Mouse (Mus musculus) CH12.LX (cell line): Measurements from ENCODE around the gene Emc10. TPM values are rescaled to one million over a fixed set of nuclear protein-coding genes. Genes with fewer than 3 reads are reported as not detected.

Experiments
- DNase-seq: peaks from one replicate; pipeline ENCODE4 v3.0.0-alpha.2; 2013; ENCODE audit errors: extremely low read depth
- H3K27ac ChIP-seq: 2 replicates; pipeline ENCODE4 v1.5.1; 2012; ENCODE audit warnings: low read depth, mild to moderate bottlenecking, control low read depth, moderate library complexity; ENCODE audit not compliant: insufficient read depth
- H3K27me3 ChIP-seq: replicated peaks from 2 replicates; pipeline ENCODE3; 2012; ENCODE audit warnings: inconsistent platforms
- H3K36me3 ChIP-seq, 2 experiments: replicated peaks in 1 of 2; 2 replicates each; pipeline versions ENCODE3 to v1.6.1; 2012; ENCODE audit warnings: inconsistent platforms in 1 of 2, low read length in 1 of 2, mild to moderate bottlenecking in 1 of 2, mixed read lengths in 1 of 2, moderate library complexity in 1 of 2; ENCODE audit not compliant: control insufficient read depth in 1 of 2, insufficient read depth in 1 of 2
- H3K4me1 ChIP-seq, 2 experiments: 2 replicates each; pipeline ENCODE4 v1.6.1; 2012; ENCODE audit warnings: inconsistent platforms in 1 of 2, moderate library complexity in 1 of 2; ENCODE audit not compliant: insufficient read depth in 2 of 2, control insufficient read depth in 1 of 2
- H3K4me2 ChIP-seq: 2 replicates; pipeline ENCODE4 v1.6.1; 2012; ENCODE audit warnings: low read depth, mild to moderate bottlenecking, control low read depth; ENCODE audit not compliant: poor library complexity, insufficient read depth, severe bottlenecking
- H3K4me3 ChIP-seq, 3 experiments: fragments of 150-350 bp in 1 of 3; sonication (generic) in 1 of 3; replicated peaks in 1 of 3; 2 replicates each; pipeline versions ENCODE3 to v1.5.1; 2011 to 2012; ENCODE audit warnings: low read depth in 2 of 3, low read length in 2 of 3, mild to moderate bottlenecking in 2 of 3, moderate library complexity in 2 of 3, control low read depth in 1 of 3, improper control_type of control experiment in 1 of 3, inconsistent platforms in 1 of 3, mixed read lengths in 1 of 3; ENCODE audit not compliant: poor library complexity in 1 of 3
- H3K79me2 ChIP-seq: replicated peaks from 2 replicates; pipeline ENCODE4 v1.6.1; 2012; ENCODE audit warnings: mild to moderate bottlenecking, moderate library complexity; ENCODE audit not compliant: control insufficient read depth, poor library complexity, insufficient read depth, severe bottlenecking; ENCODE audit errors: extremely low read depth
- H3K9ac ChIP-seq: 2 replicates; pipeline ENCODE4 v1.6.1; 2012; ENCODE audit warnings: low read depth, mild to moderate bottlenecking, control low read depth, moderate library complexity; ENCODE audit not compliant: insufficient read depth
- H3K9me3 ChIP-seq: replicated peaks from 2 replicates; pipeline ENCODE3; 2012; ENCODE audit warnings: low read length, inconsistent platforms, mixed read lengths
- BHLHE40 ChIP-seq: IDR thresholded peaks from 2 replicates; pipeline ENCODE4 v1.6.1; 2011; ENCODE audit warnings: mild to moderate bottlenecking, low read depth, low read length, improper control_type of control experiment
- CHD1 ChIP-seq: IDR thresholded peaks from 2 replicates; pipeline ENCODE4 v1.6.1; 2012; ENCODE audit warnings: low read depth, low read length, improper control_type of control experiment, inconsistent platforms
- CHD2 ChIP-seq: IDR thresholded peaks from 2 replicates; pipeline ENCODE4 v1.6.1; 2011; ENCODE audit warnings: low read length, improper control_type of control experiment
- CTCF ChIP-seq, 2 experiments: IDR thresholded peaks in 1 of 2; conservative IDR thresholded peaks in 1 of 2; 2 replicates each; pipeline ENCODE4 v1.5.1; 2011 to 2012; ENCODE audit warnings: low read depth in 2 of 2, low read length in 2 of 2, improper control_type of control experiment in 1 of 2, inconsistent platforms in 1 of 2, mild to moderate bottlenecking in 1 of 2, moderate library complexity in 1 of 2
- E2F4 ChIP-seq: IDR thresholded peaks from 2 replicates; pipeline ENCODE4 v1.6.1; 2011; ENCODE audit warnings: low read depth, low read length, improper control_type of control experiment; ENCODE audit not compliant: insufficient replicate concordance
- ELF1 ChIP-seq: IDR thresholded peaks from 2 replicates; pipeline ENCODE4 v1.6.1; 2014; ENCODE audit warnings: low read depth, mild to moderate bottlenecking, inconsistent platforms, low read length, improper control_type of control experiment
- EP300 ChIP-seq: IDR thresholded peaks from 2 replicates; pipeline ENCODE4 v1.6.1; 2011; ENCODE audit warnings: low read length, improper control_type of control experiment
- ETS1 ChIP-seq: conservative IDR thresholded peaks from 2 replicates; pipeline ENCODE4 v1.6.1; 2012; ENCODE audit warnings: low read depth, mild to moderate bottlenecking, inconsistent platforms, low read length, improper control_type of control experiment, moderate library complexity
- GABPA ChIP-seq: IDR thresholded peaks from 2 replicates; pipeline ENCODE4 v1.6.1; 2012; ENCODE audit warnings: low read depth, low read length, improper control_type of control experiment, inconsistent platforms; ENCODE audit not compliant: insufficient replicate concordance
- HCFC1 ChIP-seq: IDR thresholded peaks from 2 replicates; pipeline ENCODE4 v1.6.1; 2012; ENCODE audit warnings: low read depth, mild to moderate bottlenecking, inconsistent platforms, low read length, improper control_type of control experiment
- IRF4 ChIP-seq: IDR thresholded peaks from 2 replicates; pipeline ENCODE4 v1.6.1; 2014; ENCODE audit warnings: low read depth, mild to moderate bottlenecking, inconsistent platforms, low read length, improper control_type of control experiment
- JUN ChIP-seq: IDR thresholded peaks from 2 replicates; pipeline ENCODE4 v1.6.1; 2011; ENCODE audit warnings: low read depth, mild to moderate bottlenecking, low read length, improper control_type of control experiment, moderate library complexity; ENCODE audit not compliant: insufficient read depth
- JUND ChIP-seq: conservative IDR thresholded peaks from 2 replicates; pipeline ENCODE4 v1.6.1; 2011; ENCODE audit warnings: low read depth, low read length, improper control_type of control experiment
- KAT2A ChIP-seq: IDR thresholded peaks from 2 replicates; pipeline ENCODE4 v1.6.1; 2012; ENCODE audit warnings: low read length, improper control_type of control experiment, inconsistent platforms; ENCODE audit not compliant: insufficient replicate concordance
- MAFK ChIP-seq: IDR thresholded peaks from 2 replicates; pipeline ENCODE4 v1.6.1; 2011; ENCODE audit warnings: low read length, improper control_type of control experiment; ENCODE audit not compliant: insufficient replicate concordance
- MAX ChIP-seq: IDR thresholded peaks from 2 replicates; pipeline ENCODE4 v1.6.1; 2011; ENCODE audit warnings: low read length, improper control_type of control experiment
- MAZ ChIP-seq: IDR thresholded peaks from 2 replicates; pipeline ENCODE4 v1.6.1; 2012; ENCODE audit warnings: low read depth, mild to moderate bottlenecking, inconsistent platforms, low read length, improper control_type of control experiment, moderate library complexity
- MEF2A ChIP-seq: IDR thresholded peaks from 2 replicates; pipeline ENCODE4 v1.6.1; 2014; ENCODE audit warnings: low read depth, mild to moderate bottlenecking, inconsistent platforms, low read length, improper control_type of control experiment, borderline replicate concordance
- MXI1 ChIP-seq: IDR thresholded peaks from 2 replicates; pipeline ENCODE4 v1.6.1; 2011; ENCODE audit warnings: mild to moderate bottlenecking, low read depth, low read length, improper control_type of control experiment
- MYC ChIP-seq: IDR thresholded peaks from 2 replicates; pipeline ENCODE4 v1.6.1; 2011; ENCODE audit warnings: low read depth, mild to moderate bottlenecking, improper control_type of control experiment, low read length
- NELFE ChIP-seq: IDR thresholded peaks from 2 replicates; pipeline ENCODE4 v1.6.1; 2011; ENCODE audit warnings: low read depth, low read length, improper control_type of control experiment
- NRF1 ChIP-seq: IDR thresholded peaks from 2 replicates; pipeline ENCODE4 v1.6.1; 2014; ENCODE audit warnings: low read depth, mild to moderate bottlenecking, inconsistent platforms, low read length, improper control_type of control experiment, moderate library complexity
- PAX5 ChIP-seq: IDR thresholded peaks from 2 replicates; pipeline ENCODE4 v1.6.1; 2012; ENCODE audit warnings: low read length, inconsistent platforms, mixed read lengths
- POLR2A ChIP-seq: IDR thresholded peaks from 2 replicates; pipeline ENCODE4 v1.6.1; 2011; ENCODE audit warnings: low read depth, mild to moderate bottlenecking, improper control_type of control experiment, low read length
- POLR2AphosphoS2 ChIP-seq: IDR thresholded peaks from 2 replicates; pipeline ENCODE4 v1.6.1; 2011; ENCODE audit warnings: low read depth, low read length, improper control_type of control experiment
- RAD21 ChIP-seq: IDR thresholded peaks from 2 replicates; pipeline ENCODE4 v1.6.1; 2011; ENCODE audit warnings: low read depth, mild to moderate bottlenecking, low read length, improper control_type of control experiment, moderate library complexity
- RCOR1 ChIP-seq: conservative IDR thresholded peaks from 2 replicates; pipeline ENCODE4 v1.6.1; 2012; ENCODE audit warnings: low read depth, mild to moderate bottlenecking, inconsistent platforms, low read length, improper control_type of control experiment
- SIN3A ChIP-seq: IDR thresholded peaks from 2 replicates; pipeline ENCODE4 v1.6.1; 2012; ENCODE audit warnings: low read length, improper control_type of control experiment, inconsistent platforms
- SMC3 ChIP-seq: IDR thresholded peaks from 2 replicates; pipeline ENCODE4 v1.6.1; 2011; ENCODE audit warnings: low read depth, low read length, improper control_type of control experiment
- TBP ChIP-seq: conservative IDR thresholded peaks from 2 replicates; pipeline ENCODE4 v1.6.1; 2011; ENCODE audit warnings: low read depth, low read length, improper control_type of control experiment
- TCF12 ChIP-seq: IDR thresholded peaks from 2 replicates; pipeline ENCODE4 v1.6.1; 2014; ENCODE audit warnings: low read depth, mild to moderate bottlenecking, inconsistent platforms, low read length, improper control_type of control experiment
- UBTF ChIP-seq: IDR thresholded peaks from 2 replicates; pipeline ENCODE4 v1.6.1; 2012; ENCODE audit warnings: low read depth, mild to moderate bottlenecking, inconsistent platforms, low read length, improper control_type of control experiment, moderate library complexity
- USF1 ChIP-seq: IDR thresholded peaks from 2 replicates; pipeline ENCODE4 v1.6.1; 2014; ENCODE audit warnings: low read depth, mild to moderate bottlenecking, inconsistent platforms, low read length, improper control_type of control experiment
- USF2 ChIP-seq: conservative IDR thresholded peaks from 2 replicates; pipeline ENCODE4 v1.6.1; 2011; ENCODE audit warnings: low read depth, low read length, improper control_type of control experiment
- ZC3H11A ChIP-seq: IDR thresholded peaks from 2 replicates; pipeline ENCODE4 v1.6.1; 2012; ENCODE audit warnings: low read depth, mild to moderate bottlenecking, inconsistent platforms, low read length, improper control_type of control experiment
- ZKSCAN1 ChIP-seq: IDR thresholded peaks from 2 replicates; pipeline ENCODE4 v1.6.1; 2012; ENCODE audit warnings: low read depth, inconsistent platforms, low read length, improper control_type of control experiment, borderline replicate concordance
- ZMIZ1 ChIP-seq: IDR thresholded peaks from 2 replicates; pipeline ENCODE4 v1.6.1; 2012; ENCODE audit warnings: low read depth, mild to moderate bottlenecking, inconsistent platforms, low read length, improper control_type of control experiment
- ZNF384 ChIP-seq: IDR thresholded peaks from 2 replicates; pipeline ENCODE4 v1.6.1; 2012; ENCODE audit warnings: low read depth, low read length, improper control_type of control experiment, inconsistent platforms
- dilution Hi-C: fragments of 300-500 bp; cut with MboI; formaldehyde crosslinking; loops from 2 replicates; pipeline ENCODE4 v1.14.3; 2020; ENCODE audit warnings: low sequenced_read_pairs; ENCODE audit not compliant: extremely low pct_unique_long_range_greater_than_20kb, extremely low pct_ligation_motif_present
- in situ Hi-C: fragments of 300-500 bp; cut with MboI; formaldehyde crosslinking; loops from 3 replicates; pipeline ENCODE4 v1.14.3; 2019; ENCODE audit warnings: low sequenced_read_pairs, low pct_ligation_motif_present, low pct_unique_long_range_greater_than_20kb, mixed read lengths
- polyA plus RNA-seq: library from polyadenylated mRNA; unstranded; fragments of >175 nt; gene quantifications from 2 replicates; pipeline ENCODE4 v1.2.1, GENCODE M21; 2012; ENCODE audit warnings: low read depth; ENCODE audit not compliant: insufficient read length
- total RNA-seq, 2 experiments: library from RNA; depleted of rRNA; stranded (reverse); fragments of 300-350 nt in 1 of 2; fragments of >200 nt in 1 of 2; gene quantifications; 2 replicates each; pipeline ENCODE4 v1.2.3; 2012 to 2014

Emc10 gene
- total and polyA plus RNA-seq, 3 experiments, result 14.4 to 49.1 (median 32.4) TPM

- DNase-seq, result peak; percentile 90
- H3K79me2 ChIP-seq, result peaks cover 10% of the 10 kb centered on the region
- no peak for TF ChIP-seq ZKSCAN1
- TF ChIP-seq MAFK, result peak; percentile 65
- no peak for TF ChIP-seq KAT2A
- TF ChIP-seq MAX, result no peak; the same call in 1 of the 2 replicates
- TF ChIP-seq POLR2AphosphoS2, result no peak
- peak; percentile 74; the same call in 1 of the 2 replicates for TF ChIP-seq ZMIZ1
- no peak for TF ChIP-seq SMC3
- no peak for TF ChIP-seq CTCF (conservative IDR thresholded peaks at IDR 0.05 in 1 of 2, IDR thresholded peaks at IDR 0.05 in 1 of 2; ENCODE audit: low read depth in 2 of 2, low read length in 2 of 2)
- TF ChIP-seq BHLHE40, result peak; percentile 83
- TF ChIP-seq MYC, result no peak
- TF ChIP-seq POLR2A, result peak; percentile 55; the same call in 1 of the 2 replicates
- peak; percentile 48 for TF ChIP-seq HCFC1
- no peak for TF ChIP-seq JUND
- peak; percentile 95 for TF ChIP-seq ETS1
- TF ChIP-seq NELFE, result peak; percentile 58
- peak; percentile 93 for TF ChIP-seq SIN3A
- TF ChIP-seq MEF2A, result peak; percentile 87
- no peak for TF ChIP-seq CHD1
- TF ChIP-seq EP300, result peak; percentile 56; the same call in 1 of the 2 replicates
- TF ChIP-seq CHD2, result peak; percentile 68; the same call in 1 of the 2 replicates
- no peak for TF ChIP-seq UBTF
- no peak for TF ChIP-seq USF1
- TF ChIP-seq ELF1, result peak; percentile 82
- peak; percentile 99 for TF ChIP-seq MAZ
- TF ChIP-seq USF2, result no peak
- TF ChIP-seq E2F4, result no peak
- no peak; the same call in 1 of the 2 replicates for TF ChIP-seq MXI1
- TF ChIP-seq IRF4, result peak; percentile 84
- TF ChIP-seq RCOR1, result 0 out of 2 replicates have a peak, but pooled peaks have one; percentile 11
- TF ChIP-seq NRF1, result peak; percentile 46; the same call in 1 of the 2 replicates
- TF ChIP-seq GABPA, result no peak
- no peak for TF ChIP-seq JUN
- 0 out of 2 replicates have a peak, but pooled peaks have one; percentile 32 for TF ChIP-seq TBP
- no peak for TF ChIP-seq PAX5
- TF ChIP-seq RAD21, result no peak
- TF ChIP-seq TCF12, result peak; percentile 98
- no peak for TF ChIP-seq ZNF384
- TF ChIP-seq ZC3H11A, result no peak
- TF ChIP-seq, all 38 proteins: peak for 18
- no peaks in the 10 kb centered on the region for H3K9me3 ChIP-seq
- H3K27me3 ChIP-seq, result no peaks in the 10 kb centered on the region
- in situ Hi-C loops (no loop called here), dilution Hi-C loops (no loop called here)
- H3K9ac ChIP-seq, result peak overlapping the region; percentile 77; the same call in 1 of the 2 replicates
- H3K4me3 ChIP-seq, result peak overlapping the region; percentile 65 to 77 (median 72)
- H3K27ac ChIP-seq, result peak overlapping the region; percentile 98
- peaks cover 48 to 57% of the 10 kb centered on the region in 2 experiments for H3K4me1 ChIP-seq
- H3K4me2 ChIP-seq, result peak overlapping the region; percentile 52; the same call in 1 of the 2 replicates
- peaks cover 27 to 67% of the 10 kb centered on the region in 2 experiments for H3K36me3 ChIP-seq
Observed at GRCm38 (mm10) chr7:44531207-44531606, 34.9 kb upstream of the Emc10 start.
